Mouse (Mus musculus): ENCODE measurements around the gene Nphp4.

Nphp4 gene

GRCm38 (mm10) chr4:152476427-152477023, at the start of gene Nphp4:
Nphp4 (plus strand) TSS chr4:152476706.
- no peak for DNase-seq (ENCODE audit: low spot score)

- DNase-seq (ENCODE audit: low spot score) = no peak
These were observed 48.2 kb upstream of the Nphp4 start for GRCm38 (mm10) chr4:152428259-152428658.

GRCm38 (mm10) chr4:152432308-152432707, 44.2 kb upstream of the Nphp4 start:
- DNase-seq (ENCODE audit: low spot score) = peak; percentile 54

- DNase-seq (ENCODE audit: low spot score) = peak; percentile 94
These were observed 41.7 kb upstream of the Nphp4 start for GRCm38 (mm10) chr4:152434836-152435235.

GRCm38 (mm10) chr4:152435255-152435654, 41.3 kb upstream of the Nphp4 start:
- DNase-seq (ENCODE audit: low spot score) = peak; percentile 88

- DNase-seq (ENCODE audit: low spot score) = no peak
These were observed 35.6 kb upstream of the Nphp4 start for GRCm38 (mm10) chr4:152440882-152441281.

- DNase-seq (ENCODE audit: low spot score) = no peak
These were observed 35.0 kb upstream of the Nphp4 start for GRCm38 (mm10) chr4:152441536-152441935.

GRCm38 (mm10) chr4:152446178-152446577, 30.3 kb upstream of the Nphp4 start:
- DNase-seq (ENCODE audit: low spot score) = no peak

GRCm38 (mm10) chr4:152447731-152448665, 28.5 kb upstream of the Nphp4 start:
- no peak for DNase-seq (ENCODE audit: low spot score)

- DNase-seq (ENCODE audit: low spot score) = no peak
These were observed 27.9 kb upstream of the Nphp4 start for GRCm38 (mm10) chr4:152448666-152449018.

- DNase-seq (ENCODE audit: low spot score) = no peak
These were observed 25.1 kb upstream of the Nphp4 start for GRCm38 (mm10) chr4:152451371-152451770.

- DNase-seq (ENCODE audit: low spot score) = peak; percentile 19
These were observed 23.4 kb upstream of the Nphp4 start for GRCm38 (mm10) chr4:152453079-152453478.

GRCm38 (mm10) chr4:152454153-152454552, 22.4 kb upstream of the Nphp4 start:
- DNase-seq (ENCODE audit: low spot score) = no peak

GRCm38 (mm10) chr4:152456609-152457008, 19.9 kb upstream of the Nphp4 start:
- no peak for DNase-seq (ENCODE audit: low spot score)

GRCm38 (mm10) chr4:152457673-152458072, 18.8 kb upstream of the Nphp4 start:
- DNase-seq (ENCODE audit: low spot score) = no peak

- DNase-seq (ENCODE audit: low spot score) = no peak
These were observed 14.0 kb upstream of the Nphp4 start for GRCm38 (mm10) chr4:152462516-152462915.

GRCm38 (mm10) chr4:152463147-152463546, 13.4 kb upstream of the Nphp4 start:
- DNase-seq (ENCODE audit: low spot score) = no peak

- peak; percentile 28 for DNase-seq (ENCODE audit: low spot score)
These were observed 11.4 kb upstream of the Nphp4 start for GRCm38 (mm10) chr4:152465116-152465515.

GRCm38 (mm10) chr4:152466601-152467000, 9.9 kb upstream of the Nphp4 start:
- DNase-seq (ENCODE audit: low spot score) = no peak

GRCm38 (mm10) chr4:152467951-152468350, 8.6 kb upstream of the Nphp4 start:
- no peak for DNase-seq (ENCODE audit: low spot score)

- no peak for DNase-seq (ENCODE audit: low spot score)
These were observed 565 bp upstream of the Nphp4 start for GRCm38 (mm10) chr4:152475941-152476340.

- DNase-seq (ENCODE audit: low spot score) = no peak
These were observed 580 bp downstream of the Nphp4 start for GRCm38 (mm10) chr4:152477106-152477465.

- peak; percentile 100 for DNase-seq (ENCODE audit: low spot score)
These were observed 1.1 kb downstream of the Nphp4 start, which contains the start of gene Kcnab2 for GRCm38 (mm10) chr4:152477466-152478223. Kcnab2 (minus strand) TSS chr4:152477871.
